Mouse (Mus musculus) central nervous system, embryonic 14 days (tissue): ENCODE measurements around the gene Mtrex. TPM values are rescaled to one million over a fixed set of nuclear protein-coding genes. Genes with fewer than 3 reads are reported as not detected.

Experiments
- polyA plus RNA-seq: library from polyadenylated mRNA; depleted of rRNA; stranded (reverse); fragments of >200 nt; gene quantifications from 2 replicates; pipeline ENCODE4 v1.2.3, GENCODE M21; 2012; rRNA removed

The Mtrex gene
- polyA plus RNA-seq, result 59.4 and 67.2 TPM in 2 replicates

DNA sequence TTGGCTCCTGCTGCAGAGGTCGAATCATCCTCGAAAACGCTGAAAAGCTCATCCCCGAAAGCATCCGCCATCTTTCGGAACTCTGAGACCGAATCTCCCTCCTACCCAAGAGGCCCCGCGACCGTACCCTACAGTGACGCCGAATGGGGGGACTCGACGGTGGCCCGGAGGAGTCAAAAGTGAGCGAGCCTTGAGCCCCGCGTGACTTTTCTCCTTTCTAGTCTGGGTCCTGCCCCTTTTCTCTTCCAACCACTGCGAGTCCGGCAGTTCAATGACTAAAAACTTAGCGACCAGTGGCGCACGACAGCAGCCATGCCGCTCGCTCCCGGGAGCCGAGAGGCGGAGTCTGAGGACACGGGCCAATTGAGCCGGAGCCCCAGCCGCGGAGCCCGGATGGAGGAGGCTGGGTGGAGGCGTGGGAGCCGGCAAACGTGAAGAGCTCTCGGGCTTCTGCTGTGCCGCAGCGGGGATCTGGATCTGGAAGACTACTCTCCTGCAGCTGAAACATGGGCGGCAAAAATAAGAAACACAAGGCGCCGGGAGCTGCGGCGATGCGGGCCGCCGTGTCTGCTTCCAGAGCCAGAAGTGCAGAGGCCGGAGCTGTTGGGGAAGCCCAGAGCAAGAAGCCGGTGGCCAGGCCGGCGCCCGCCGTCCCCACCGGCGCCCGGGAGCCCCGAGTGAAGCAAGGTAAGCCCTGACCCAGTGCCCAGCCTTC lies at the start of gene Mtrex, which contains the start of gene Dhx29:
Gene Mtrex, minus strand, starts transcription at position 112 of the 715 bp plus-strand sequence.
Gene Dhx29, plus strand, starts transcription at position 168 of the 715 bp plus-strand sequence.

Other genes starting within 250 kb of the Mtrex start
- gene Plpp1, start 126.6 kb downstream of the Mtrex start, polyA plus RNA-seq, result 28.9 and 35.1 TPM in 2 replicates
- gene Dhx29, start 56 bp upstream of the Mtrex start, polyA plus RNA-seq, result 15.1 and 17.5 TPM in 2 replicates
- gene Ccno, start 60.4 kb upstream of the Mtrex start, polyA plus RNA-seq, result 3.0 and 3.2 TPM in 2 replicates
- 1.1 TPM in 2 replicates for gene Mcidas, start 66.4 kb upstream of the Mtrex start, polyA plus RNA-seq
- 1.0 and 1.2 TPM in 2 replicates for gene Cdc20b, start 107.7 kb upstream of the Mtrex start, polyA plus RNA-seq
- 43.2 and 53.4 TPM in 2 replicates for gene Gpx8, start 119.0 kb upstream of the Mtrex start, polyA plus RNA-seq
- not detected in 2 replicates for gene Gzma, start 173.6 kb upstream of the Mtrex start, polyA plus RNA-seq